Mouse (Mus musculus) spleen, postnatal 36 days (tissue): ENCODE data around the gene 1700020L24Rik.

Source experiments
- DNase-seq, 2 experiments: peaks; one replicate each; pipeline ENCODE4 v3.0.0; 2022; ENCODE audit warnings: low spot score in 2 of 2, mixed read lengths in 1 of 2

The 1700020L24Rik gene

GRCm38 (mm10) chr11:83471766-83472165 lies 34.3 kb downstream of the 1700020L24Rik start:
- DNase-seq: no peak

- DNase-seq: peak; percentile 98
Observed at GRCm38 (mm10) chr11:83472324-83473234, 35.1 kb downstream of the 1700020L24Rik start, which contains the start of gene Taf15. Gene Taf15, plus strand, starts transcription at chr11:83473086.

- DNase-seq: no peak
Observed at GRCm38 (mm10) chr11:83473235-83474016, 35.9 kb downstream of the 1700020L24Rik start.
